Mouse (Mus musculus): ENCODE measurements around the gene Bricd5.

- TF ChIP-seq CTCF (IDR thresholded peaks at IDR 0.05; ENCODE audit: low read depth, low read length): no peak
- no peak for TF ChIP-seq POLR2A (IDR thresholded peaks at IDR 0.05; ENCODE audit: borderline replicate concordance, low read depth, low read length)
Observed at GRCm38 (mm10) chr17:24451220-24451619, 22.5 kb upstream of the Bricd5 start.

Measured in bone marrow macrophage, adult 2 months (primary cell).